Mouse (Mus musculus) gastrocnemius, adult 8-10 months (tissue): ENCODE results near the gene Ncam1. TPM values are rescaled to one million over a fixed set of nuclear protein-coding genes. Genes with fewer than 3 reads are reported as not detected.

Source experiments
- DNase-seq, 2 experiments: peaks; one replicate each; pipeline ENCODE4 v3.0.0; 2022; ENCODE audit warnings: low spot score in 2 of 2
- total RNA-seq, 4 experiments: library from RNA; stranded (reverse); gene quantifications; 2 replicates each; pipeline ENCODE4 v1.2.4; 2022

Gene Ncam1
- total RNA-seq, 4 experiments from 2014 or later, result 6.7 to 12.6 (median 10.2) TPM

- no peak for DNase-seq
Observed at GRCm38 (mm10) chr9:49509628-49510027, 289.1 kb downstream of the Ncam1 start.

GRCm38 (mm10) chr9:49509094-49509493 lies 289.6 kb downstream of the Ncam1 start:
- DNase-seq, result no peak

- DNase-seq, result no peak
Observed at GRCm38 (mm10) chr9:49507829-49508585, 290.7 kb downstream of the Ncam1 start.

DNA sequence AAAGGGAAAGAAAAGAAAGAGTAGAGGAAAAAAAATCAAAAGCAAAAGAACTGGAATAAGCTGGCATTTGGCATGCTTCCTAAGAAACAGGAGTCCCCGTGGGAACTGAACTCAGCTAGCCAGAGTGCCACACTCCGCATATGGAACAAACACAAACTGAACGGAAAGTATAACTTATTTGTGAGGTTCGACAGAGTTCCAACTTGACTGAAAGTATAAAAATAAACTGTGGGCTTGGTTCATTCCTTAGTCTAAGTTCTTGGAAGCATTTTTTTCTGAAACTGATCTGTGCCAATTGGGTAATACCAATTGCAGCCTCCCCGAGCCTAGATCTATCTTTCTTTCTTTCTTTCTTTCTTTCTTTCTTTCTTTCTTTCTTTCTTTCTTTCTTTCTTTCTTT lies 294.1 kb downstream of the Ncam1 start:
- no peak for DNase-seq

GRCm38 (mm10) chr9:49502245-49502644 lies 296.5 kb downstream of the Ncam1 start:
- no peak for DNase-seq

- DNase-seq, result no peak
Observed at GRCm38 (mm10) chr9:49499878-49500277, 298.8 kb downstream of the Ncam1 start.

DNA sequence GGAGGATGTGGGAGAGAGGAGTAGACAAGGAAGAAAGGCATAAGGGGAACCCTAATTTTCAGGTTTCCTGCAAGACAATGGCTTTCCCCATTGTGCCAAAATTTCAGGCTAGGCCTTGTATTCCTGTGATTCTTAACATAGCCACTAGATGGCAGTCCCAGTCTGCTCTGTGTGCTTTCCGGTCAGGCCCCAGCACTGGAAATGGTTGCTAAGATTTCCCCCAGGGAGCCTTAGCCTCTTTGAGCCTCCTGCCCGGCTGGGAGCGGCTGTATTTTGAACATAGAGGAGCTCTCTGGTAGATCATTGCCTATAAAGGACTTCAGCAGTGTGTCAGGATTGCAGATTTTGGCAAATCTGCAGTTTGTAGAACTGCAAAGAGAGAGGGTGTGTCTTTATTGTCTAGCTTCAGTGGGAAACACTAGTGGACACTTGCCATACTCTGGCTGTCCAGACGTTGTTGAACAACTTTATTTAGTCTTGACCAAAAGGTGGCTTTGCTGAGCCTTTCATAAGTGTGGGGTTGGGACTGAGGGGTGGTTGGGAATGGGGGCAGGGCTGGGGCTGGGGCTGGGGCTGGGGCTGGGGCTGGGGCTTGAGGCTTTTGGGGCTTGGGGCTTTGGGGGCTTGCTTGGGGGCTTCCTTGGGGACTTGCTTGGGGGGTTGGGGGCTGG lies 304.6 kb downstream of the Ncam1 start:
- peak; percentile 36 to 54 for DNase-seq

- no peak for DNase-seq
Observed at GRCm38 (mm10) chr9:49490609-49491008, 308.1 kb downstream of the Ncam1 start.

DNA sequence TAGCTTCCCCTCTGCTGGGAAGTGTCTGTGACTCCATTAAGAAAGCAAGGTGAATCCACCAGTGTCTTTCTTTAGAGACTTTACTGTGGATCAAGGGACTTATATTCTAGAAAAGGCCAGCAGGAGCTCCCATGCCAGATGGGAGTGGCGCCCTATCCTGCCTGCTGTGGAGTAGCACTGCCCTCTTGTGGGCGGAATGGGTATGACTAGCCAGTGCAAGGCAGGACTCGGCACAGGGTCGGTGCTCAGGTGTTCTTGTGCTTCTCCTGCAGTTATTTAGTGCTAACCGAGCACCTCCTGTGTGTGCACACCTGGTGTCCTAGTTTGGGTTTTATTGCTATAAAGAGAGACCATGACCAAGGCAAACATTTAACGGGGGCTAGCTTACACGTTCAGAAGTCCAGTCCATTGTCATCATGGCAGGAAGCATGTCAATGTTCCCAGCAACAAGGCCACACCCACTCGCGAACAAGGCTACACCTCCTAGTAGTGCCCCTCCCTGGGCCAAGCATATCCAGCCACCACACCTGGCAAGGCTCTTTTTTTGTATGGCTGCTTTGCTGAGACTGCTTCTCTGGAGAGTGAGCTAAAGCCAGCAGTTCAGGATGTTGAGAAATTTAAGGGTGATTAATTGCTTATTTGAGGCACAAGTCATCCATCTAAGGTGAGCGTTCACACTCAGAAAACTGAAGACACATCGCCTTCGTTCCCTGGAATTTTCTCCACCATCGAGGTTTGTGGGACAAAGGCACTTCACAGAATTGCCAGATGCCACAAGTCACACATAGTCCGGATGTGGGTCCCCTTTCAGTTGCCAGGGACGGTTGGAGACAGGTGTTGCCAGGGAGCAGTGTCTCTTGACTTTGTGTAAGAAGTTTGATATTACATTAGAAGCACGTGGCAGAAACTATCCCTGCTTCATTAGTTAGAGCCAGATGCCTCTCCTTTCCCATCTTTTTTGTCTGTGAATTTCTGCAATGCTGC lies 309.5 kb downstream of the Ncam1 start:
- peak; percentile 66 to 68 for DNase-seq

- no peak for DNase-seq
Observed at GRCm38 (mm10) chr9:49488258-49488657, 310.5 kb downstream of the Ncam1 start.

- DNase-seq, result no peak
Observed at GRCm38 (mm10) chr9:49487657-49487943, 311.1 kb downstream of the Ncam1 start.

- no peak for DNase-seq
Observed at GRCm38 (mm10) chr9:49486805-49487656, 311.7 kb downstream of the Ncam1 start.

DNA sequence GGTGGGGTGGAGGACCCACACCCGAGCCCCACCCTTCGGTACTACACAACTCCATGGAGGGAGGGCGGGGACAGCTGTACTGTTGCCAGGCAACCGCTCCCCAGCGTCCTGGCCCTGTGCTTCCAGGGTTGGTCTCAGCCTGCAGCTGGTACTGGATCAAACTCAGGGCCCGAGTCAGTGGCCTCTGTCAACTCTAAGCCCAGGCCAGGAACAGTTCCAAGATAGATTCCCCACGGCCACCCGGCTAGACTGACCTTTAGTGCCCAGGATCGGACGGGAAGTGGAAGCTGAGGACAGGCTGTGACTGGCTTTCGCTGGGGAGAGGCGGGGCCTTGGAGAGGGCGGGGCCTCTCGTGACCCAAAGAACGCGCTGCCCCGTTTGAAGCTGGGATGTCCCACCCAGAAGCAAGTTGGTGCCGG lies 312.8 kb downstream of the Ncam1 start, which contains the start of gene Ttc12:
Gene Ttc12, minus strand, starts transcription at position 334 of the 420 bp plus-strand sequence.
- DNase-seq, result peak; percentile 84

- DNase-seq, result no peak
Observed at GRCm38 (mm10) chr9:49485250-49485891, 313.4 kb downstream of the Ncam1 start.

DNA sequence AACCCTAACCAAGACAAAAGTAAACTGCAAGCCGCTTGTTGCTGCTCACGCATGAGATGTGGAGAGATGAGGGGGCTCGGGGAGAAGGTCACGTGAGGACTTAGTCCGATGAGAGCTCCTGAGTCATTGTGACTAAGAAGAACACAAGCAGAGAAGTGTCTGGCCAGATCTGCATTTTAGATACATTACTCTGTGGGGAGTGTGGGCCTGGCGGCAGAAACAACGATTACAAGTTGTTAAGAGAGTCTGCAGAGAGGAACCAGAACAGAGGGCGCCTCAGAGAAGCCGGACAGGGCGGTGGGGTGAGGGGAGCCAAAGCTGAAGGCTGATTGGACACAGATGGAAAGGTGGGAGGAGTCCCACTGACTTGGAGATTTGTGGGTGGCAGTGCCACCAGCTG lies 315.4 kb downstream of the Ncam1 start:
- DNase-seq, result no peak

- no peak for DNase-seq
Observed at GRCm38 (mm10) chr9:49472126-49472525, 326.6 kb downstream of the Ncam1 start.

GRCm38 (mm10) chr9:49470946-49471345 lies 327.8 kb downstream of the Ncam1 start:
- DNase-seq, result no peak

DNA sequence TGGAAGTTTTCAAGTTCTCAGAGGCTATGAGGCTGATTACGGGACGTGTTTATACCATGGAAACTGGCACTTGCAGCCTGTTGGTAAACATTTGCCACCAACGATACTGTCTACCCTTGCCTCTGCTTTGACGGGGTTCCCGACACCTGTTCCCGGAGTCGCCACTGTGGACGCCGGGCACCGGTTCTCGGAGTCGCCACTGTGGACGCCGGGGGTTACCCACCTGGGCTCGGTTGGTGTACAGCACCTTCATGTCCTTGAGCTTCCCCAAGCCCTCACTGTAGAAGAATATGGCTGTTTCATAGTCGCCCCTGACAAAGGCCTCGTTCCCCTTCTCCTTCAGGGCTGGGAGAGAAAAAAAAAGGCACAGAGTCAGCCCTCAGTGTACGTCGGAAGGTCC lies 328.7 kb downstream of the Ncam1 start:
- DNase-seq, result no peak

GRCm38 (mm10) chr9:49456136-49456535 lies 342.6 kb downstream of the Ncam1 start:
- DNase-seq, result no peak

GRCm38 (mm10) chr9:49452396-49452795 lies 346.3 kb downstream of the Ncam1 start:
- no peak for DNase-seq
